Mouse (Mus musculus) neural tube, embryonic 13.5 days (tissue): ENCODE results near the gene Bpifb9a. TPM values are rescaled to one million over a fixed set of nuclear protein-coding genes. Genes with fewer than 3 reads are reported as not detected.
"Not testable (repeated sequence)": the region's sequence is repeated elsewhere in the genome, so short reads cannot be mapped to it uniquely, and the experiment has no call there.

Experiments
- ATAC-seq: fragments of 200-750 bp; cut with Nextera tagmentation; 2 replicates; pipeline ENCODE4 v1.8.0; 2017; ENCODE audit warnings: low read depth, mild to moderate bottlenecking, moderate TSS enrichment, moderate library complexity
- H3K27ac ChIP-seq: fragments of 300-500 bp; sonication (generic); replicated peaks from 2 replicates; pipeline ENCODE4 v1.5.1; 2015; ENCODE audit warnings: moderate library complexity, mild to moderate bottlenecking, inconsistent platforms
- H3K27me3 ChIP-seq: fragments of 300-500 bp; sonication (generic); 2 replicates; pipeline ENCODE4 v1.6.1; 2015; ENCODE audit warnings: mild to moderate bottlenecking, inconsistent platforms
- H3K36me3 ChIP-seq: fragments of 300-500 bp; sonication (generic); 2 replicates; pipeline ENCODE4 v1.6.1; 2015; ENCODE audit warnings: mild to moderate bottlenecking, inconsistent platforms
- H3K4me1 ChIP-seq: fragments of 300-500 bp; sonication (generic); replicated peaks from 2 replicates; pipeline ENCODE4 v1.6.1; 2015; ENCODE audit warnings: inconsistent platforms
- H3K4me2 ChIP-seq: fragments of 300-500 bp; sonication (generic); 2 replicates; pipeline ENCODE4 v1.6.1; 2015; ENCODE audit warnings: inconsistent platforms, mild to moderate bottlenecking, moderate library complexity
- H3K4me3 ChIP-seq: fragments of 300-500 bp; sonication (generic); 2 replicates; pipeline ENCODE4 v1.5.1; 2015; ENCODE audit warnings: mild to moderate bottlenecking, inconsistent platforms
- H3K9ac ChIP-seq: fragments of 300-500 bp; sonication (generic); 2 replicates; pipeline ENCODE4 v1.6.1; 2015; ENCODE audit warnings: moderate library complexity, mild to moderate bottlenecking, inconsistent platforms
- H3K9me3 ChIP-seq: fragments of 300-500 bp; sonication (generic); 2 replicates; pipeline ENCODE4 v1.6.1; 2016; ENCODE audit warnings: inconsistent platforms
- WGBS: fragments of 180-500 bp; shearing (Covaris S2); methylation state at CpG from one replicate; pipeline ENCODE4 v1.1.7; 2015; 5-methylcytosine and 5-hydroxymethylcytosine counted together
- polyA plus RNA-seq: library from polyadenylated mRNA; unstranded; fragments of >200 nt; fragmentation: Nextera tagmentation; extraction: Ambion mirVana; gene quantifications from 2 replicates; pipeline ENCODE4 v1.2.1, GENCODE M21; 2015

Gene Bpifb9a
- polyA plus RNA-seq = not detected in 2 replicates

- not testable (repeated sequence) for H3K4me3 ChIP-seq, H3K4me1 ChIP-seq, H3K9me3 ChIP-seq, ATAC-seq, H3K27me3 ChIP-seq, H3K27ac ChIP-seq, H3K9ac ChIP-seq, H3K36me3 ChIP-seq, H3K4me2 ChIP-seq
- WGBS = 92% methylated on average over 5 of the region's 5 CpGs
These were observed at the start of gene Bpifb9a for GRCm38 (mm10) chr2:154257554-154257953. Gene Bpifb9a, plus strand, starts transcription at chr2:154257854.

DNA sequence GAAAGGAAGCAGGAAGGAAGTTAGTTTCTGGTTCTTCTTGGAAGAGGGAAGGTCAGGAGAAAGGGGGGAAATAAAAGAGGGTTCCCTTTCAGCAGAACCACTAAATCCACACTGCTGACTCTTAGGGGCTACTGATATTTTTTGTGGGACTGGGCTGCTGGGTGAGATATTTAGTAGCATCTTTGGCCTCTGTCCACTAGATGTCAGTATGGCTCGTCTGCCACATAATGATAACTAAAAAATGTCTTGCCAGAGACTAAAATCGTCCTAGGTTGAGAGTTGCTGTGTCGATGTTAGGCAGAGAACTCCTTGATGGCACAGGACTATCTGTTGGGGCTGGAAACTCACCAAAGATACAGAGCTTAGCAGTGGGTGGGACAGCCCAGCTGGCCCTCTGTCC lies 48.5 kb upstream of the Bpifb9a start:
- no peak overlapping the region for H3K4me2 ChIP-seq
- no peak for ATAC-seq
- 14% methylated on average over 3 of the region's 3 CpGs for WGBS
- H3K4me1 ChIP-seq = no peaks in the 10 kb centered on the region
- no peaks in the 10 kb centered on the region for H3K9me3 ChIP-seq
- H3K27me3 ChIP-seq = no peaks in the 10 kb centered on the region
- H3K36me3 ChIP-seq = no peaks in the 10 kb centered on the region
- no peak overlapping the region for H3K9ac ChIP-seq
- no peak overlapping the region for H3K27ac ChIP-seq
- H3K4me3 ChIP-seq = no peak overlapping the region

DNA sequence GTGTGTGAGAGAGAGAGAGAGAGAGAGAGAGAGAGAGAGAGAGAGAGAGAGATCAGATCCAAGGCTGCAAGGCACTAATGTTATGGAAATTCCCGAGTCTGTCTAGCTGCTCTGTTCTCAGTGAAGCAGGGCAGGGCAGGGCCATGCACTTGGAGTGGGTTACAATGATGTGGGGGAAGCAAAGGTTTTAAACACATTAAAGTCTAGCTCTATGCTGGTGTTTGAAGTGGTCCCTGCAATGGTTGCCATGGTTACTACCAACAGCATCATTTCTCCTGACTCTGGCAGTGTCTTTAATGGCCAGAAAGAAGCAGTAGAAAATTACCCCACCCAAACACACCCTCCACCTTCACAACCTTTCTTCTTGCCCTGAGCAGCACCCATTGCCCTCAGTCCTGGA lies 46.5 kb upstream of the Bpifb9a start:
- WGBS = 46% methylated on average over 1 of the region's 1 CpGs
- H3K4me1 ChIP-seq = no peaks in the 10 kb centered on the region
- no peaks in the 10 kb centered on the region for H3K27me3 ChIP-seq
- no peak overlapping the region for H3K27ac ChIP-seq
- no peaks in the 10 kb centered on the region for H3K36me3 ChIP-seq
- no peak for ATAC-seq
- no peaks in the 10 kb centered on the region for H3K9me3 ChIP-seq
- no peak overlapping the region for H3K4me2 ChIP-seq
- H3K9ac ChIP-seq = no peak overlapping the region
- no peak overlapping the region for H3K4me3 ChIP-seq

DNA sequence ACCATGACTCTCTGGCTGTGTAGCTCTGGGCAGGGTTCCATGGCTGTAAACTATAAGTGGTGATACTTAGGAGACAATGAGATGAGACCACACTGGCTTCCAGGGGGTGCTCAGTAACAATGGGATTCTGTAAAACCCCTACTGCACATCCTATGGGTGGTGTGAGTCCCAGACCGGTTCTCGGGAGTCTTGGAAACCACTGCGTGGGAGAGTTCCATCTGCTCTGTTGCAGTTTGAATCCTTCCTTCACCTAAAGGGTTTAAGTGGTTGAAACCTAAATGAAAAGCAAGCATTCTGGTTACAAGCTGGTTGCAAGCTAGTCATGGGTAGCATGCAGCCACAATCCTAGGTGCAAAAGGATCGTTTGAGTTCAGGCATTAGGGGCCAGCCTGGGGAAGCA lies 45.8 kb upstream of the Bpifb9a start:
- Histone ChIP-seq H3K4me1 (no peaks in the 10 kb centered on the region), H3K9me3 (no peaks in the 10 kb centered on the region), H3K4me2 (no peak overlapping the region), H3K36me3 (no peaks in the 10 kb centered on the region), H3K27ac (no peak overlapping the region), H3K9ac (no peak overlapping the region), H3K27me3 (no peaks in the 10 kb centered on the region), H3K4me3 (no peak overlapping the region)
- ATAC-seq = no peak
- 83% methylated on average over 4 of the region's 4 CpGs for WGBS

DNA sequence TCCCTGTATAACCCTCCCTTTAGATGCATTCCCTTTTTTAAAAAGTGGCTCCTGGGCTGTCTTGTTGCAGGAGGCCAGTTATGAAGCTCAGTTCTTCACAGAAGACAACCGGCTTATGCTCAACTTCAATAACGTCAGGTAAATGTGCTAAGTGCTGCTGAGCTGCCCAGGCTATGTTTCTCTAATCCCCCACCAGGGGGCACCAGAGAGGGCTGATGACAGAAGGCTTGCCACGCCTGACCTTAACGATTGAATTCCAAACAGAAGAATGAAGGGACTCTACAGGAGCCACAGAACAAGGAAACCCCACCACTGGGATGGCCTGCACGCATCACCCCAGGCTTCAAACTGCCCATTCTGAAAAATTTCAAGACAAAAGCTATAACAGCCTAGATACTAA lies 42.5 kb upstream of the Bpifb9a start:
- Histone ChIP-seq H3K9ac (no peak overlapping the region), H3K4me3 (no peak overlapping the region), H3K4me1 (no peaks in the 10 kb centered on the region), H3K27me3 (no peaks in the 10 kb centered on the region), H3K27ac (no peak overlapping the region), H3K36me3 (no peaks in the 10 kb centered on the region), H3K9me3 (no peaks in the 10 kb centered on the region), H3K4me2 (no peak overlapping the region)
- 20% methylated on average over 5 of the region's 5 CpGs for WGBS
- ATAC-seq = no peak

- Histone ChIP-seq H3K4me1 (peaks cover 12% of the 10 kb centered on the region), H3K4me2 (no peak overlapping the region), H3K9me3 (no peaks in the 10 kb centered on the region), H3K36me3 (no peaks in the 10 kb centered on the region), H3K9ac (no peak overlapping the region), H3K27me3 (no peaks in the 10 kb centered on the region), H3K27ac (no peak overlapping the region), H3K4me3 (no peak overlapping the region)
- 75% methylated on average over 5 of the region's 5 CpGs for WGBS
- no peak for ATAC-seq
These were observed 37.7 kb upstream of the Bpifb9a start for GRCm38 (mm10) chr2:154219950-154220349.

DNA sequence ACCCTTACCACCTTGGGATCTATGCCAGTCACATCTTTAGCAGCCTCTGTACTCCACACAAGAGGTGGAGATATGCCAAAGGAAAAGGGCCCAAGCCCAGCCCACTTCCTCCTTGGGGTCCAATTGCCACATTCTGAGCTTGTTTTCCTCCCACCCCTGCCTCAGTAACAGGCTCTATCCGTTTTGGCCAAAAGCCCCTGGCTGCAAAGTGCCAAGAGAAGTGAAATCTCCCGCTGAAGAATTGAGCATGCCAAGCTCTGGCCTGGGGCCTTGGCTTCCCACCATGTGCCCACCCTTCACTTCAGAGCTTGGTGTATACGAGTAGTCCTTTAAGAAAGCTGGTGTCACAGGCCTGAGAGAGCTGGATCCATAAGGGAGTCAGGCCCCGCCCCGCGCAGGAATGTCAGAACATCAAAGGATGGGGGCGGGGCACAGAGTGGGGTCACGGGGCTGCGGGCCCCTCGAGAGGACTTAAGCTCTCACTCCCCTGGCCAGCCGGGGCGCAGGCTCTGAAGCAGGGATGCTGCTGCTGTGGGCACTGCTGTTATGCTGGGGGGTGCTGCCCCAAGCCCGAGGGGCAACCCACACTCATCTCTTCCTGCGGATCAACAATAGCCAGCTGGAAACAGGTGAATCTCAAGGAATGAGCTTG lies 34.3 kb upstream of the Bpifb9a start, which contains the start of gene Bpifb5:
TSS of gene Bpifb5 (plus strand) at position 478 of the 652 bp plus-strand sequence.
- Histone ChIP-seq H3K4me1 (peaks cover 12% of the 10 kb centered on the region), H3K27ac (no peak within 1 kb of the TSS), H3K9ac (0 out of 2 replicates have a peak within 1 kb of the TSS, but pooled peaks have one; percentile 8), H3K36me3 (no peaks in the 10 kb centered on the region), H3K4me2 (peak within 1 kb of the TSS; percentile 24), H3K4me3 (no peak within 1 kb of the TSS), H3K27me3 (no peaks in the 10 kb centered on the region), H3K9me3 (no peaks in the 10 kb centered on the region)
- 3% methylated on average over 14 of the region's 14 CpGs for WGBS
- peak; percentile 82 for ATAC-seq

GRCm38 (mm10) chr2:154223917-154224273 lies 33.8 kb upstream of the Bpifb9a start:
- no peak overlapping the region for H3K4me3 ChIP-seq
- H3K4me1 ChIP-seq = peaks cover 12% of the 10 kb centered on the region
- 5% methylated on average over 2 of the region's 2 CpGs for WGBS
- H3K4me2 ChIP-seq = 0 out of 2 replicates have a peak overlapping the region, but pooled peaks have one; percentile 24
- H3K9me3 ChIP-seq = no peaks in the 10 kb centered on the region
- H3K27me3 ChIP-seq = no peaks in the 10 kb centered on the region
- ATAC-seq = no peak
- H3K9ac ChIP-seq = 0 out of 2 replicates have a peak overlapping the region, but pooled peaks have one; percentile 8
- no peak overlapping the region for H3K27ac ChIP-seq
- no peaks in the 10 kb centered on the region for H3K36me3 ChIP-seq

- WGBS = 78% methylated on average over 4 of the region's 4 CpGs
- no peak overlapping the region for H3K4me3 ChIP-seq
- H3K4me1 ChIP-seq = peaks cover 21% of the 10 kb centered on the region
- no peaks in the 10 kb centered on the region for H3K36me3 ChIP-seq
- no peaks in the 10 kb centered on the region for H3K27me3 ChIP-seq
- no peak overlapping the region for H3K27ac ChIP-seq
- no peaks in the 10 kb centered on the region for H3K9me3 ChIP-seq
- H3K9ac ChIP-seq = no peak overlapping the region
- no peak overlapping the region for H3K4me2 ChIP-seq
- ATAC-seq = no peak
These were observed 30.7 kb upstream of the Bpifb9a start for GRCm38 (mm10) chr2:154226991-154227390.

DNA sequence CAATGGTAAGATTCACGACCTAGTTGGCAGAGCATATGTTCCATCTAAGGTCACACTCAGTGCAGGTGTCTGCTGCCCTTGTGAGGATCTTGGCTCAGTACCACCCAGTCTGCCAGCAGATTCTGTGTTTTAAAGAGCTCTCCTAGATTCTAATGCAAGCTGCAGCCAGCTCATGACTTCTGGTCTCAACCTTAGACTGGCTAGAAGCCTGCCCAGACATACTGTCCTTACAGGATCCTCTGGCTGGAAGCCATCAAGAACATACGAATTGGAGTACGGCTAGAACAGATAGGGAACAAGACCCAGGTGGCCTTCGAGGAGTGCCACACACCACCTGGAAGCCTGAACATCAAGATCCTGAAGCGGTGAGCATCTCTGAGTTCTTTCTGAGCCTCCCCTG lies 29.8 kb upstream of the Bpifb9a start:
- Histone ChIP-seq H3K36me3 (no peaks in the 10 kb centered on the region), H3K9me3 (no peaks in the 10 kb centered on the region), H3K4me3 (no peak overlapping the region), H3K27me3 (no peaks in the 10 kb centered on the region), H3K9ac (no peak overlapping the region), H3K27ac (no peak overlapping the region), H3K4me2 (no peak overlapping the region), H3K4me1 (peaks cover 21% of the 10 kb centered on the region)
- no peak for ATAC-seq
- WGBS = 85% methylated on average over 5 of the region's 5 CpGs

- H3K27me3 ChIP-seq = no peaks in the 10 kb centered on the region
- no peaks in the 10 kb centered on the region for H3K36me3 ChIP-seq
- H3K9ac ChIP-seq = no peak overlapping the region
- 0 out of 2 replicates have a peak, but pooled peaks cover 8% of the 10 kb centered on the region for H3K4me1 ChIP-seq
- H3K4me2 ChIP-seq = no peak overlapping the region
- H3K4me3 ChIP-seq = no peak overlapping the region
- no peak overlapping the region for H3K27ac ChIP-seq
- H3K9me3 ChIP-seq = no peaks in the 10 kb centered on the region
- 88% methylated on average over 6 of the region's 6 CpGs for WGBS
- no peak for ATAC-seq
These were observed 24.2 kb upstream of the Bpifb9a start for GRCm38 (mm10) chr2:154233426-154233825.

DNA sequence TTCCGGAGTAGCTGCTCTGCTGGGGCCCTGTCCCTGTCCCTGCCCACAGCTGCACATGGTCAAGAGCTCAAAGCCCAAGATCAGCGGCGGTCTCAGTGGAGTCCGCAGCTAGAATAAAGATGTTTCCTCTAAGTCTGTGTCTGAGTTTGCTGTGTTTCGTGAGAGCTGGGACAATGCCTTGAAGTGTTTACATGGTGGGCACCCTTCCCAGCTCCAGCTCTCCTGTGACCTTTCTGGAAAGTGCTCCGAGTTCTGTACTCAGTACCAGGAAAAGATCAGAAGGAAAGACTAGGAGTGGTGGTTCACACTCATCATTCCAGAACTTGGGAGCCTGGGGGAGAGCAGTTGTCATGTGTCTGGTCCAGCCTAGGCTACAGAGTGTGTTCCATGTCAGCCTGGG lies 16.9 kb upstream of the Bpifb9a start:
- no peaks in the 10 kb centered on the region for H3K4me1 ChIP-seq
- H3K9ac ChIP-seq = no peak overlapping the region
- no peaks in the 10 kb centered on the region for H3K27me3 ChIP-seq
- no peak overlapping the region for H3K4me3 ChIP-seq
- H3K36me3 ChIP-seq = no peaks in the 10 kb centered on the region
- H3K9me3 ChIP-seq = no peaks in the 10 kb centered on the region
- no peak overlapping the region for H3K4me2 ChIP-seq
- no peak for ATAC-seq
- 88% methylated on average over 6 of the region's 6 CpGs for WGBS
- H3K27ac ChIP-seq = no peak overlapping the region

DNA sequence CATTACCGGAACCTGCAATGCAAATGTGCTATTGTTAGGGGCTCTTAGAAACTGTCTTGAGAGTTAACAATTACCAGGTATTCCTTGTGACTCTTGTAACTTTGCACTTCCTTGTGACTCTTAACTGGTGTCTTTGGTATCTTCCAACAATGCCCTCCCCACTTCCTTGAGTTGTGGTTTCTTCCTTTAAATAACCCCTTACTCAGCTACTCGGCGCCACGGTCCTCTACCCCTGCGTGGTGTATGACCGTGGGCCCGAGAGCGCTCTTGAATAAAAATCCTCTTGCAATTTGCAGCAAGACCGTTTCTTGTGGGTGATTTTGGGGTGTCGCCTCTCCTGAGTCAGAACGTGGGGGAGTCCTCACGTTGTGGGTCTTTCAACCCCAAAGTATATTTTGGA lies 14.9 kb upstream of the Bpifb9a start:
- H3K9me3 ChIP-seq, H3K27me3 ChIP-seq, H3K4me2 ChIP-seq, H3K36me3 ChIP-seq, H3K9ac ChIP-seq, H3K27ac ChIP-seq, H3K4me1 ChIP-seq, H3K4me3 ChIP-seq, ATAC-seq: not testable (repeated sequence)
- WGBS = 96% methylated on average over 11 of the region's 12 CpGs
